Mouse (Mus musculus) ES-Bruce4 (cell line): Measurements from ENCODE around the gene Grb10.

Experiments used
- CTCF ChIP-seq: IDR thresholded peaks from one replicate; pipeline ENCODE4 v1.8.1; 2011; ENCODE audit warnings: low read depth, low read length
- EP300 ChIP-seq: IDR thresholded peaks from 2 replicates; pipeline ENCODE4 v1.6.1; 2011; ENCODE audit warnings: low read depth, low read length; ENCODE audit not compliant: insufficient read depth
- POLR2A ChIP-seq: IDR thresholded peaks from one replicate; pipeline ENCODE4 v1.8.1; 2011; ENCODE audit warnings: low read length; ENCODE audit not compliant: insufficient read depth

- TF ChIP-seq CTCF (no peak), EP300 (no peak), POLR2A (no peak)
These were observed 99.9 kb downstream of the Grb10 start for GRCm38 (mm10) chr11:11938591-11938990.
